Mouse (Mus musculus) liver, postnatal 0 days (tissue): Measurements from ENCODE around the gene 4430402I18Rik.

ENCODE experiments used
- CTCF ChIP-seq: sonication (generic); IDR thresholded peaks from 2 replicates; pipeline ENCODE4 v1.5.1; 2016; ENCODE audit warnings: antibody characterized with exemption, low read depth
- EP300 ChIP-seq: IDR thresholded peaks from 2 replicates; pipeline ENCODE4 v1.6.1; 2016; ENCODE audit warnings: antibody characterized with exemption, low read depth, mild to moderate bottlenecking

DNA sequence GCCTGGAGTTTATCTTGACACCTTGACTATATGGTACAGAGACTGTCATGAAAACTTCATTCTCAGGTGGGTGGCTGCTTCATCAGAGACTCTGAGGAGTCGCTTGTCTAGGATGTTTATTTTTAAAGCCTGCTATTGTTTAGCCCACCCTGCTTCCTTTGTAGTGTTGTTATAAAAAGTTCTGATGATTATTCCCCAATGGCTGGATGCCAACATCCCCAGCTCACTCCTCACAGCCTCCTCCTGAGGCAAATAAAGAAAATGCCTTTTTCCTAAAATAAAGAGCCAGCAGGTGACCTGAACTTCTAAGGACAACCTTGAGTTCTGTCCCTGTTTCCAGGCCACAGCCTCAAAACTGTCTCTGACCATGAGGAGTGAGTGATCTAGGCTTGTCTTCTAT is 79.1 kb downstream of the 4430402I18Rik start:
- TF ChIP-seq EP300 (no peak), CTCF (no peak)
